Mouse (Mus musculus): ENCODE results near the gene BC029722.

DNA sequence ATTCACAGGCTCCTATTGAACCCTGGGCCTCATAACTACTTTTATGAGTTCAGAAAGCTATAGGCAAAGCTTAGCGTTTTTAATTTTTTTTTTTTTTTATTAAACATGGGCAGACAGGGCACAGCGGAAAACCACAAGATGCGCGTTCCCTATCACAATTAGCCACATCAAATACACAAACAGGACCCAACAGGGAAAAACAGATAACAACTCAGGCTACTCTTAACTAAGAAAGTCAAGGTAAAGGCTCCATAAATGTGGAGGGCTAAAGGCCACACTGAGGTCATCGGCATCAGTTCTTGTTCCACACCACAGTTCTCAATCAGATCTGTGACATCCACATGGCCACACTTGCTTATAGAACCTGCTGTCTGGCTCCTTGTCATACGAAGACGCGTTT lies 49.1 kb upstream of the BC029722 start:
- TF ChIP-seq POLR2A (IDR thresholded peaks at IDR 0.05; ENCODE audit: insufficient read length, low read depth) (no peak), SRF (IDR thresholded peaks at IDR 0.05; ENCODE audit: control insufficient read depth, insufficient read length, low read depth) (no peak), TCF12 (IDR thresholded peaks at IDR 0.05; ENCODE audit: insufficient read depth, poor library complexity, severe bottlenecking) (no peak)
